Mouse (Mus musculus) megakaryocyte, embryonic 14.5 days (primary cell): ENCODE measurements around the gene Vmn2r83.

Source experiments
- FLI1 ChIP-seq: IDR thresholded peaks from 2 replicates; pipeline ENCODE4 v1.6.1; 2012; ENCODE audit warnings: low read length, inconsistent platforms, mixed read lengths
- GATA1 ChIP-seq: IDR thresholded peaks from 3 replicates; pipeline ENCODE4 v1.6.1; 2012; ENCODE audit warnings: mixed read lengths, low read length, inconsistent platforms, borderline replicate concordance

DNA sequence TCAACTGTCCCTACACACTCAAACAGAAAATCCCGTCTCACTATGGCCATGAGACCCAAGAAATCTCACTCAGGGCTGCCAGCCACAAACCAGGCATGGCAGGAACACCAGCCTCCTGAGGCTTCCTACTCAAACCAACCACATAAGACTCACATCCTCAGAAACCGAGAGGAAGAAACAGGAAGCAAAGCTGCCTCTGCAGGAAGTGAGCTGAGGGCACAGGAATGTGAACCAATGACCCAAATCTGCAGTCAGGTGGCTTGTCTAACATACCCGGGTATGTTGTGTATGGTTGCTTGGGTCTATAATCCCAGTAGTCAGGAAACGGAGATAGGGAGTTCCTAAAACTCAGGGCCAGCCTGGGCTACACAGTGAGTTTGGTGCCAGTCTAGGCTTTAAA lies 70.3 kb downstream of the Vmn2r83 start:
- TF ChIP-seq GATA1 (no peak), FLI1 (no peak)
